Mouse (Mus musculus) lung, adult 2 months (tissue): ENCODE results near the gene Phldb1.

Experiments
- CTCF ChIP-seq: fragments of 200-500 bp; IDR thresholded peaks from 2 replicates; pipeline ENCODE4 v1.5.1; 2011; ENCODE audit warnings: mild to moderate bottlenecking, low read length, control low read depth; ENCODE audit not compliant: insufficient read depth
- POLR2A ChIP-seq: fragments of 200-500 bp; IDR thresholded peaks from 2 replicates; pipeline ENCODE4 v1.6.1; 2011; ENCODE audit warnings: low read depth, mild to moderate bottlenecking, control low read depth, low read length, borderline replicate concordance; ENCODE audit errors: extremely low read depth

GRCm38 (mm10) chr9:44727441-44727840 lies 7.6 kb downstream of the Phldb1 start:
- TF ChIP-seq POLR2A: no peak
- TF ChIP-seq CTCF: no peak
